Mouse (Mus musculus) right cerebral cortex, postnatal 14 days (tissue): Measurements from ENCODE around the gene Sirt6.

Source experiments
- DNase-seq: peaks from one replicate; pipeline ENCODE4 v3.0.0; 2022

Sirt6 gene

DNA sequence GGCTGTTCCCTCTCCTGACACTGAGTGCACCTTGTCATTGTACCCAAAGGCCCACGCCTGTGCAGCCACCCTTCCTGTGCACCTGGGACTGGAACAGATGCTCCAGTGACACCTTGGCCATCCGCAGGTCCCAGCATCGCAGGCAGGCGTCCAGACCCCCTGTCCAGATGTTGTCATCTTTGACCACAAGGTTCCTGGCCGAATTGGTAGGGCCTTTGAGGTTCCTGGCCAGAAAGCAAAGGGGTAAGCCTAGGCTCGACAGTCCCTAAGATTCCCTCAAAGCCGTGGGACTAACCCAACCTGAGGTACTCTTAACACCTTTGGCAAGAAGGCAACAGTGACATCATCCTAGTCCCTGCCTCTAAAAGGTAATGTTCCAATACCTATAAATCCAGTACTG, 35.0 kb downstream of the Sirt6 start:
- no peak for DNase-seq

GRCm38 (mm10) chr10:81591846-81592245, 35.8 kb downstream of the Sirt6 start:
- DNase-seq = no peak

- DNase-seq = no peak
Measured at GRCm38 (mm10) chr10:81588739-81589138, 38.9 kb downstream of the Sirt6 start.

DNA sequence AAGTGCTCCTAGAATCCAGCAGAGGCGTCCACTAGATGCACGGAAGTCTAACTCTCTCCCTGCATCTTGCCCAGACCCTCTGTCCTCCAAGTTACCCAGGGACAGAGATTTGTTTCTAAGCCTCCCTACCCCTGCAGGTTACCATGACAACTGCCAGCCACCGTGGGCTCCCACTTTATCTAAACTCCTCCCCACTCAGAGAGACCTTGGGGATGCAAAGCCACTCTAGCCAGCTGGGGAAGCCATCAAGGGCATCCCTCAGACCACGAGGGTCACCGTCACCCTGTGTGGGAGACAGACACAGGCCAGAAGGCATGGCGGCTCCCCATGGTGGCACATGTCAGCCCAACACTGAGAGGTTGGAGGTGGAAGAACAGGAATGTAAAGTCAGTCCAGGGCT, 44.2 kb downstream of the Sirt6 start:
- no peak for DNase-seq

DNA sequence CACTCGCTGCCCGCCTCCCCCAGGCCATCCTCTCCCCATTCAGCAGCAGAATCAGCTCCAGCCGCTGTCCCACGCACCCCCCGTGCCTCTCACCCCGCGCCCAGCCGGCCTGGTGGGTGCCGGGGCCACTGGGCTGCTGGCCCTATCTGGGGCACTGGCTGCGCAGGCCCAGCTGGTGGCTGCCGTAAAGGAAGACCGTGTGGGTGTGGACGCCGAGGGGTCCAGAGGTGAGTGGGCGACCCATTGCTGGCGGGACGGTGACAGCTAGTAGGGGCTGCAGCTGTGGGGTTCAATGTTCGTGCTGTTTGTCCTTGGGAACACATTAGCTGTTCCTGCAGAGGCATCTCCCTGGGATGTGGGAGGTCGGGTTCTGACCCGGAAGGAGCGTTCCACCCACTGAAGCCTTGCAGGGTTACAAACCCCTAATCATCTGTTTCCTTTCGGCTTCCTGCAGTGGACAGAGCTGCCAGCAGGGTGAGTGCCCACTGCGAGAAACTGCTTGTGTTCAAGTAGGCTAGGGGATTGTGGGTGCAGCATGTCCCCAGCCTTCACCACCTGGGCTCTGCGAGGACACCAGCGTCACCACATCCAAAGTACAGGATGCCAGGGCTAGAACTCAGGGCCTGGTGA, 47.0 kb downstream of the Sirt6 start:
- DNase-seq = no peak

GRCm38 (mm10) chr10:81579967-81580366, 47.6 kb downstream of the Sirt6 start:
- no peak for DNase-seq

- DNase-seq = no peak
Measured at GRCm38 (mm10) chr10:81575695-81576094, 51.9 kb downstream of the Sirt6 start.

DNA sequence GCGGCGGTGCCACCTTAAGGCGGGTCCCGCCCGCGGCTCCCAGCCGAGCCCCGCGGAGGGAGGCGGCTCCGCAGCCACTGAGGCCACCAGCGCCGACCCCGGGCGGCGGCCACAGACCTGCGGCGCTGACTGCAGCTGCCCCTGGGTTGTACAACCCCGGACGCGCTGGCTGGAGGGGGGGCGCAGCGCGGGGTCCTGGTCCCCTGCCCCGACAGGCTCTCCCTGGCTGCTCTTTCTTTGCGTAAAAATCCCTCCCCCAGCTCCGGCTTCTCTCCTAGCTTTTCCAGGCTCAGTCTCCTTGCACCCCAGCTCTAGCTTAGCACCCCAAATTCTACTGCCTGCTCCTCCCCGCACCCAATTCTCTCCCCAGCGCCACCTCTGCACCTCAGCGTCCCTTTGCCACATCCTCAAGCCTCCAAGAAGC, 52.4 kb downstream of the Sirt6 start:
- DNase-seq = no peak

- no peak for DNase-seq
Measured at GRCm38 (mm10) chr10:81574081-81575056, 53.2 kb downstream of the Sirt6 start, which contains the start of gene Tle2. TSS of gene Tle2 (plus strand) at chr10:81574561.

- no peak for DNase-seq
Measured at GRCm38 (mm10) chr10:81572975-81573374, 54.6 kb downstream of the Sirt6 start.

GRCm38 (mm10) chr10:81572133-81572671, 55.4 kb downstream of the Sirt6 start:
- no peak for DNase-seq
